Mouse (Mus musculus) bone marrow, adult 2 months (tissue): ENCODE measurements around the gene Slc22a23.

ENCODE experiments used
- CTCF ChIP-seq: fragments of 200-500 bp; IDR thresholded peaks from 2 replicates; pipeline ENCODE4 v1.5.1; 2011; ENCODE audit warnings: low read length, control low read depth; ENCODE audit not compliant: control insufficient read depth, insufficient read depth
- POLR2A ChIP-seq: fragments of 200-500 bp; IDR thresholded peaks from 2 replicates; pipeline ENCODE4 v1.6.1; 2011; ENCODE audit warnings: low read depth, mild to moderate bottlenecking, control low read depth, low read length, borderline replicate concordance; ENCODE audit not compliant: control insufficient read depth

DNA sequence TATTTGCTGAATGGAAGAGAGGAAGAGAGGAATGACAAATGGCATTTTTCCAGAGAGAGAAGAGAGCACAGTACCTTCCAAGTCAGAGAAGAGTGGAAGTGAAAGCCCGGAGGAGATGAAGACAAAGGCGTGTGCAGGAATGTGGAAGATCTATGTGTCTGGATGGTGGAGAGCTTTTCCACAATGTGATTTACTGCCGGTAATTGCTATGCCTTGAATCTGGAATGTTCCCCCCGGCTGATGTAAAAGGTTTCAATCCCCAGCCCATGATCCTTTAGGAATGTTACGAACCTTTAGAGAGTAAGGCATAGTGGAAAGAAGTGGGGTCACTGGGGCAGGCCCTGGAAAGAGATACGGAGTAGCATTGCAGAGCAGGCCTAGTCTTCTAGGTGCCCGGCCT is 8.3 kb upstream of the Slc22a23 start:
- TF ChIP-seq CTCF (no peak), POLR2A (no peak)
